Mouse (Mus musculus) mouse trophoblast stem cell (cell line): ENCODE measurements around the gene Med18.

Experiments used
- in situ Hi-C, 2 experiments: fragments of 300-500 bp; cut with MseI, MboI; formaldehyde crosslinking; loops; 2 replicates in 1 of 2; 3 replicates in 1 of 2; pipeline ENCODE4 v1.15.1; 2025

Gene Med18

DNA sequence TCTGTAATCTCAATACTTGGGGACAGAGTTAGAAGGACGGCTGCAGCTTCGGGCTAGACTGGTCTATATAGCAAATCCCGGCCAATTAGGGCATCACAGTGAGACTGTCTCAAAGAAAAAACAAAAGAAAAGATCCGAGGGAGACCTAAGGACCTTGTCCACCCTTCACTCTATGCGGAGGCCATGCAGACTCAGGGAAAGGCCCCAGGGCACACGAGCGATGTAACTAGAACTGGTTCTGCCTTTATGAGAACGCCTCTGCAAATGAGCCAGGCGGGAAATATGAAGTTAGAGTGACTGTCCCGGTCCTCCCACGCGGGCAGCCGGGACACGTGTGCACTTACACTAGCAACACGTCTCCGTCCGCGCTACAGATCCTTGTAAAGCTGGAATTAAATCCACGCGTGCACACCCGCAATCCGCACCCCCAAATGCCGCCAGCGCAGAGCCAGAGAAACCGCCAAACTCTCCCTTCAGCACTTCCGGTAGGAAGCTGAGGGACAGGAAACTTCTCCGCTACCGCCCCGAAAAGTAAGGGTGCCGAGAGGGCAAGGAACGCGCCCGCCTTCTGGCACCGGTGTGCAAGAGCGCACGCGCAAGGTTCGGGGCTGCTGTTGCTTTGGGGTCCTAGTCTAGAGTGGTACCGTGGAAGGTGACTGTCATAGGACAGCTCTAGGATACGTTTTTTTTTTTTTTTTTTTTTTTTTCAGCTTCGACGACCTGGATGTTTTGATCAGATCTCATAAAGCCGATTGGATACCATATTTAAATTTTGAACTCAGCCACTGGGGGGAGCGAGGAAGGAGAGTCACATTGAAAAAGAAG, at the start of gene Med18:
Gene Med18 (minus strand): TSS at position 492 of the 825 bp plus-strand sequence.
- in situ Hi-C loops = no loop called here

DNA sequence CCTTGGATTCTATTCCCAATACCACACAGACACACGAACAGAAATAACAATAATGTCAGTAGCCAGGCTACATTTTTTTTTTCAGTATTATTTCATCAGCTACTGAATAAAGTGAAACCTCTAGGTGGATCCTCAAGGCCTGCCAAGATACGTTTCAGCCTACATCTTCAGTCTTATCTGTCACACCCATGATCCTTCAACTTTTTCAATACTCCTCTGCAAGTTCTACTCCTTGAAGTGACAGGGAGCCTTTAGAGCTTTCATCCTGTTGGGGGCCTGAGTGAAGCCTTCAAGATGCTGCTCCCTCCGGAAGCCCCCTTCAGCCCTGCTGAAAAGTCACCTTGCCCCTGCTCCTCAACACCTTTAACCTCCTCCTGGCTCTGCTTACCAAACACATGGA, 48.4 kb upstream of the Med18 start:
- in situ Hi-C loops = no loop called here

- in situ Hi-C loops = no loop called here
Measured at GRCm38 (mm10) chr4:132510352-132510798, 46.7 kb upstream of the Med18 start, which contains the start of gene Sesn2. TSS of gene Sesn2 (minus strand) at chr4:132510501.

DNA sequence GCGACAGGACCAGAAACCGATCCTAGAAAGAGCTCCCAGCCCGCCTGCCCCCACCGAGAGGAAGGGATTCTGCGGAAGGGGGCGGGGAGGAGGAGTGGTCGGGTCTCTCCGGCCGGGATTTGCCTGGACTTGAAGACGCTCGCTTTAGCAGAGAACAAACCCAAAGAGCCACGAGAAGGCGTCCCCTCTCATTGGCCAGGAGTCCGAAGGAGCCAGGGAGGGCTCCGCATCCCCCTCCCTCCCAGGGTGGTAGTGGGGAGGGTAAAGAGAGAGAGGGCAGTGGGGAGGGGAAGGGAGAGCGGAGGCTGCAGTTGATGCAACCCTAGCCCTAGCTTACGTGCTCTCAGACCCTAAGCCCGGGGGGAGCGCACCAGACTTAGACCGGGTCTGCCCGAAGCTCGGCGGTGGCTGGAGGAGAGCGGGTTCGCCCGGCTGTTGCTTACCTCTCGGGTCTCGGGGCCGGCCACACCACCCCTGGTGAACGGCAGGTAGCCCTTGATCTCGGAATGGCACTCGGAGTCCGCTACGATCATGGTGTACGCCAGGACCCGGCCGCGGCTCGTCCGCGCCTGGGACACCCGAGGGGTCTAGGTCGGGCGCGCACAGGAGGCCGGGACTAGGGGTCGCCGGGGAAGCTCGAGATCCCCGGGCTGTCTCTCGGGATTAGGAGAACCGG, 46.0 kb upstream of the Med18 start:
- in situ Hi-C loops = no loop called here

- in situ Hi-C loops = no loop called here
Measured at GRCm38 (mm10) chr4:132507210-132507609, 43.5 kb upstream of the Med18 start.

DNA sequence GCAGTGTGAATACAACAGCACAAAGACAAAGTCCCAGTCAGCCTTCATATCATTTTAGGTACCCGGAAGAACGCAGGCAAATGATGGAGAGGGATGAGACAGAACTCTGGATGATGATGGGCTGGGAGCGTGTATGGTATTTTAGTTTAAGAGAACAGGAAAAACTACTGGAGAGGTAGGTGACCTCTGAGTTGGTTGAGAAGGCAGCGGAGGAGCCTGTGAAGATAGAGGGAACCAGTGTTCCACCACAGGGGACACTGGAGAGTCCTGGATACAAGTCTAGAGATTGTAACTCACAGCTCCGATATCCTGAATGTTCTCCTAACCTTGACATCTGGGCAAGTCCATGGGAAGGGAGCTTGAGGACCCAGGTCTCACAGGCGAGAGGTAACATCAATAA, 42.5 kb upstream of the Med18 start:
- in situ Hi-C loops = no loop called here

GRCm38 (mm10) chr4:132505800-132506199, 42.1 kb upstream of the Med18 start:
- in situ Hi-C loops = no loop called here

- in situ Hi-C loops = no loop called here
Measured at GRCm38 (mm10) chr4:132505034-132505738, 41.5 kb upstream of the Med18 start.

DNA sequence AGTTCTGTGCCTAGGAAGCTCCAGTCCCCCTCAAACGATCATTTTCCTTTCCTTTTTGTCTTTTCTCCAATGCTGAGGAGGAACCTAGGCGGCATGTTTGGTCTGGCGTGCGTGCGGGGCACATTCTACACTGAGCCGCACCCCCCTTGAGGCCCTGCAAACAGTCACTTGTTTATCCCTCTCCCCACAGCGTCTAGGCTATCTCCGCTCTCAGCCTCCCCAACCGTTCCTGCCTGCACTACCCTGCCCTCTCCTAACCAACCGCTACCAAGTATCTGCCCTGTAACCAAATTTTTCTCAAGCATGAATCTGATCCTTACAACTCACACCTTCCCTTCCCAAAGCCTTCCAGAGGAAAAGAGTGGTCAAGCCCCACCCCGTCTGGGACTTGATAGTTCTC, 39.6 kb upstream of the Med18 start:
- in situ Hi-C loops = no loop called here

DNA sequence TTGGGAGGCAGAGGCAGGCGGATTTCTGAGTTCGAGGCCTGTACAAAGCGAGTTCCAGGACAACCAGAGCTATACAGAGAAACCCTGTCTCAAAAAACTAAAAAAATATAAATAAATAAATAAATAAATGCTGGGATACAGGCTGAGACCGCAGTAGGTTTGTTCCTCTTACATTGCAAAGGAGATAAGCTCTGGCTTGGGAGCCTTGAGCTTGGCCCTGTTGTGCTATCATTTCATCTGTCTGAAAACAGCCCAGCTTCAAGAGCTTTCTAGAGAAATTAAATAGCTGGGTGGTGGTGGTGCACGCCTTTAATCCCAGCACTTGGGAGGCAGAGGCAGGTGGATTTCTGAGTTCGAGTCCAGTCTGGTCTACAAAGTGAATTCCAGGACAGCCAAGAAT, 37.9 kb upstream of the Med18 start:
- in situ Hi-C loops = no loop called here

GRCm38 (mm10) chr4:132494271-132494918, 30.7 kb upstream of the Med18 start:
- in situ Hi-C loops = no loop called here

DNA sequence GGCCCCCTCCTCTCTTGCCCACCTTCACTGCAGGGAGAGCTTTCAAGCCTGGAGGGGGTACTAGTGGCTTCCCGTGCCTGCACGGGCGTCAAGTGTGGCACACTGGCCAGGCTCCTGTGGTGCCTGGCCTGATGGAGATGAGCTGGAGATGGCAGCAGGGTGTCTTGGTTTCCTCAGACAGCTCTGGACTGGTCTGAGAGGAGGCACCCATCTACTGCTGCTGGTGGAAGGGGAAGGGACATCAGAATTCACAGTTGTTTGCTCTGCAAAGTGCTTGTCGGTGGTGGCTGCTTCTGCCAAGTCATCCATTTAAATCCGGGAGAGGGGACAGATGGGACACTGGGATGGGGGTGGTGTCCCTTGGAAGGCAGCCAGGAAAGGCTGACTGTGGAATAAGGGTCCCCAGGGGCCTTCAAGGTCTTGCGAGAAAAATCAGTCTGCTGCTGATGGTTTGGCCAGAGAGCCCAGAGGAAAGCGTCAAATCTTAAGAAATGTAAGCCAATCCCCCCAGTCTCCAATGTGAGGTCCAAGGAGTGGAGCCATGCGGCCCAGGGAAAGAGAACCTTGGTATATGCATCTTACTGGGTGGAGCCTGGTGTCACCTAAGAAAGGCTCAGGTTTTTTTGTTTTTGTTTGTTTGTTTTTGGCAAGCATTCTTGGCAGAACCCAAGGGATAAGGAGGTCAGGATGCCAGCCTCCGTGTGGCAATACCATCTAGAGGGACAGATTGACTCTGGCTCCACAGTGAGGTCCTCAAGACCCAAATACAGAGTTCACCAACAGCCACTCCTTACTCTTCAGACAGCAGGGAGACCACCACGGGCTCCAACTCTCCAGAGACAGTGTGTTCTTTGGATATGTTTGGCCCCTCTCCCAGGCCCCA, 28.7 kb upstream of the Med18 start:
- in situ Hi-C loops = no loop called here

DNA sequence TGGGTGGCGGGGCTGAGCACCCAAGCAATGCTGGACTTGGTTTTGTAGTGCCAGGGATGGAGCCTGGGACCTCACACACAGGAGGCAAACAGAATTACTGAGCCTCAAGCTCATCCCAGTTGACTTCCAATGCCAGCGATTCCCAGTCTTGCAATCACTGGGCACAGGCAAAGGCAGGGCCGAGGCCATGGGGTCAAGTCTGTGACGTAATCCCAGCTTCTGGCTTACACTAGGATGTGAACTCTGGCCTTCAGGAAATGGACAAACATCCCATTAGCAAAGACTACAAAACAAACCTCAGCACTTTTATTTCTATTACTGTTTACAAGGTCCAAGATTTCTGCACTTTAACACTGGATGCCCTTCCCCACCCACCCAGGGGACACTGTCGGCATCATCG, 28.0 kb upstream of the Med18 start:
- in situ Hi-C loops = no loop called here

- in situ Hi-C loops = no loop called here
Measured at GRCm38 (mm10) chr4:132491057-132491456, 27.3 kb upstream of the Med18 start.

- in situ Hi-C loops = no loop called here
Measured at GRCm38 (mm10) chr4:132490273-132491010, 26.7 kb upstream of the Med18 start.

DNA sequence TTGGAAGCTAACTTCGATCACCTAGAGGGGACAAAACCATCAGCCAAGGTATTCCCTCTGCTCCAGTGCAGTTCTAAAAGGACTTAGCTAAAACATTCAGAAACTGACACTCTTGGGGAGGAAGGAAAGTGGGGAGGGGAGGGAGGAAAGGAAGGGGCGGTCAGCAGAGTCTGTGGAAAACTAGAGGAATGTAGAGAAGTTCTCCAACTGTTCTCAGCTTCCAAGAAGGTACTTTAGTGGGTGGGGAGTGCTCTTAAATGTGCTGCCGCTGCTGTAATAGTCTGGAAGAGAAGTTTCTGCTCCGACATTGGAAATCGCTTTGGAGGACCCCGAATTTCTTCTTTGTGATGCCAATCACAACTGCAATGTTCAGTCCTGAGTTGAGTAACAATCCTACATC, 25.3 kb upstream of the Med18 start:
- in situ Hi-C loops = no loop called here

- in situ Hi-C loops = no loop called here
Measured at GRCm38 (mm10) chr4:132488521-132488920, 24.8 kb upstream of the Med18 start.

GRCm38 (mm10) chr4:132484820-132485219, 21.1 kb upstream of the Med18 start:
- in situ Hi-C loops = no loop called here

GRCm38 (mm10) chr4:132484231-132484630, 20.5 kb upstream of the Med18 start:
- in situ Hi-C loops = no loop called here

DNA sequence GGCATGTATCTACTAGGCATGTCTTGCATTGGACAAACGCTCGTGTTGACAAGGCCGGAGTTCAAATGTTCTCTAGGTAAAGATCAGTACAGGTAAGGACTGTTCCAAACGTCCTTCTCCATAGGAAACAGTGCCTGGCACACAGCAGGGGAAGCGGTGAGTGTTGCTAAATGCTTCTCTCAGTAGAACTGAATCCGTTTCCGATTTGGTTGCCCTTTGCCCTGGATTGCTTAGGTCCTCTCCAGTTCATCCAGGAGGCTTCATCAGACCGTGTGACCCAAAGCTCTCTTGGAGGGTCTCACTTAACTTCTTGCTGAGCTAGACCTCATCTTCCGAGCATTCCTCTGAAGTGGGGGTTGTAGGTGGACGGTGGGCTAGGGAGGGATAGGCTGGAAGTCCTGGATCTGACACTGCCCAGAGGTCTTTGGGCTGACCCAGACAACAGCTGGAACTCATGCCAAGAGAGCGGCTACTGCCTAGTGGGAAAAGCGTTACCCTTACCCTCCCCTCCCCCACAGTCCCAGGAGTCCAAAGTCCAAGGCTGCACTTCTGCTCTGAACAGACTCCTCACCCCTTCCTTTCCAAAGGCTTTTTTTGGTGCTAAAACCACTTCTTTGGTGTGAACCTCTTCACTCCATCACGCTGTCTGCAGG, 19.4 kb upstream of the Med18 start:
- in situ Hi-C loops = no loop called here
